Mouse (Mus musculus) C2C12 (cell line): ENCODE measurements around the gene Mpst.

Experiments used
- CEBPB ChIP-seq: IDR thresholded peaks from one replicate; pipeline ENCODE4 v1.6.1; 2011; ENCODE audit warnings: low read depth, mild to moderate bottlenecking, control low read depth, moderate library complexity
- CTCF ChIP-seq: IDR thresholded peaks from one replicate; pipeline ENCODE4 v1.5.1; 2011; ENCODE audit not compliant: control insufficient read depth, insufficient read depth, insufficient read length
- FOSL1 ChIP-seq: IDR thresholded peaks from one replicate; pipeline ENCODE4 v1.8.0; 2011; ENCODE audit warnings: mild to moderate bottlenecking, low read length; ENCODE audit not compliant: poor library complexity, insufficient read depth, severe bottlenecking
- MAX ChIP-seq: IDR thresholded peaks from one replicate; pipeline ENCODE4 v1.6.1; 2011; ENCODE audit warnings: mild to moderate bottlenecking, control low read depth
- MYOD1 ChIP-seq: IDR thresholded peaks from one replicate; pipeline ENCODE4 v1.6.1; 2011; ENCODE audit warnings: low read depth; ENCODE audit not compliant: control insufficient read depth, insufficient read length
- MYOG ChIP-seq: IDR thresholded peaks from one replicate; pipeline ENCODE4 v1.6.1; 2011; ENCODE audit not compliant: control insufficient read depth, insufficient read length; ENCODE audit errors: extremely low read depth
- USF1 ChIP-seq: IDR thresholded peaks from one replicate; pipeline ENCODE4 v1.6.1; 2011; ENCODE audit warnings: low read depth, mild to moderate bottlenecking, control low read depth, moderate library complexity

DNA sequence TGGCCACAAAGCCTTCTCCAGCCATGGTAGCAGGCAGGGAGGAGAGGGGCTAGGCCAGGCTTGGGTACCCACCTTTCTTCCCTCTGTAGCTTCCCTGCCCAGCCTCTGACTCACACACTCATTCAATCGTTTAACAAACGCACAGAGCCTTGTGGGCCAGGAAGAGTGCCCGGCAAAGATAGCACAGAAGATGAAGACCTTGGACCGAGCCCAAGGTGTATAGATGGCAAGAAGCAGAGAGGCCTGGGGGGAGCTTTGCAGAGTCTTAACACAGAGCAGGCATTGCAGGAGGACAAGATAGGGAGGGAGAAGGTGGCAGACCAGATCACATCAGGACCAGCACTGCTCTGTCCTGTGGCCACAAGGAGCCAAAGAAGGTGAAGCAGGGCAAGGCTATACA lies 49.0 kb downstream of the Mpst start:
- TF ChIP-seq CTCF = no peak
- TF ChIP-seq MYOD1 = no peak
- no peak for TF ChIP-seq CEBPB
- no peak for TF ChIP-seq MYOG
- TF ChIP-seq MAX = no peak
- no peak for TF ChIP-seq USF1
- TF ChIP-seq FOSL1 = no peak
